Mouse (Mus musculus): ENCODE measurements around the gene Pipox.

Gene Pipox

DNA sequence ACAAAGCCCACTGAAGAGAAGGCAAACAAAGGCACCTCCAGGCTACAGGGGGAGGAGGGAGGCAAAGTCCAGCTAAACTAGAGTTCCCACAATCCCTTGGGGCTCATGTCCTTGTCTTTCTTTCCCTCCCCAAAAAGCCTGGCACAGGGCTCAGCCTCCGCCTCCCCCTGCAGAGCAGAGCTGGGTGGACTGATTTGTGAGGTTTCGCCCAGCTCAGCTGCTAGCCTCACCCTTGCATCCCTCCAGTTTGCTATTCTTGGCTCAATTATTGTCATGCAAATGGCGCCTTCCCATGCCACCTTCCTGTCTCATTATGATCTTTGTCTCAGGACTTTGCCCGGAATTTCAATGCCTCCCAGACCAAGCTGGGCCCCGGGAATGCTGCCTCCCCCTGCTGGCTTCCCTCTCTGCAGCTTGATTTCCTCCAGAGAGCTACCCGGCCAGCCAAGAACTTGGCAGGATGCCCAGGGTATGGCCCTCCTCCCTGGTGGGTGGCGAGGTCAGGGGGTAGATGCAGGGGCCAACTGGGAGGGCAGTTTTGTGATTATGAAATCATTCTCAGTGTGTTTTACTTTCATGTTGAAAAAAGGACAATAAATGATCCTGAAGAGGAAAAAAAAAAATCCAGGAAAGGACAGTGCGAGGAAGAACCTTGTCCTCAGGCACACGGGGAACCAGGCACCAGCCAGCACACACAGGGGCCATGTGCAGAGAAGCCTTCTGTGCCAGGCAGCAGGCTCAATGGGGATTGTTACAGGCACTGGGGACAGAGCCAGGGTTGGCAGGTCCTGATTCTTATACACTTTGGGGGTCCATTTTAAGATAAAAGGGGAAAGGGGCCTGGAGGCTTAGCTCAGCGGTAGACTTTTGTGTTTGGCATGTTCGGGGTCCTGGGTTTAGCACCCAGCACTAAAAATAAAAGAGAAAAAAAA lies at the start of gene Pipox:
Pipox (minus strand) TSS at position 310 of the 932 bp plus-strand sequence.
- DNase-seq, result peak; percentile 90 to 94

DNA sequence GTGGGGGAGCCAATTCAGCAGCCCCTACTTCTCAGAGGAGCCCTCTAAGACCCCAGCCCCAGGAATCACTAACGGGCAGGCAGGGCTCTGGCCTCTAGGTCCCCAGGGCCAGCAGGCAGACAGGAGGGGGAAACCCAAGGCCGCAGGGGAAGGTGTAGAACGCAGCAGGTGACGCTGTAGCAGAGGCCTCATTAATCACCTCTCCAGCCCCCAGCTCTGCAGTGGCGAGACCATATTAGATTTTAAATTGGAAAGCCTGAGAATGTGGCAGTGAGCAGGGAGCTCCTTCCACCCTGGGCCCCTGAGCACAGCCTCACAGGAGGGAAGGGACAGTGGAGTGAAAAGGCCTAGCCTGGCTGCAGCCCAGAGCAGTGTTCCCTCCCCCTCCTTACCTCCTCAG lies 48.3 kb upstream of the Pipox start:
- no peak for DNase-seq

DNA sequence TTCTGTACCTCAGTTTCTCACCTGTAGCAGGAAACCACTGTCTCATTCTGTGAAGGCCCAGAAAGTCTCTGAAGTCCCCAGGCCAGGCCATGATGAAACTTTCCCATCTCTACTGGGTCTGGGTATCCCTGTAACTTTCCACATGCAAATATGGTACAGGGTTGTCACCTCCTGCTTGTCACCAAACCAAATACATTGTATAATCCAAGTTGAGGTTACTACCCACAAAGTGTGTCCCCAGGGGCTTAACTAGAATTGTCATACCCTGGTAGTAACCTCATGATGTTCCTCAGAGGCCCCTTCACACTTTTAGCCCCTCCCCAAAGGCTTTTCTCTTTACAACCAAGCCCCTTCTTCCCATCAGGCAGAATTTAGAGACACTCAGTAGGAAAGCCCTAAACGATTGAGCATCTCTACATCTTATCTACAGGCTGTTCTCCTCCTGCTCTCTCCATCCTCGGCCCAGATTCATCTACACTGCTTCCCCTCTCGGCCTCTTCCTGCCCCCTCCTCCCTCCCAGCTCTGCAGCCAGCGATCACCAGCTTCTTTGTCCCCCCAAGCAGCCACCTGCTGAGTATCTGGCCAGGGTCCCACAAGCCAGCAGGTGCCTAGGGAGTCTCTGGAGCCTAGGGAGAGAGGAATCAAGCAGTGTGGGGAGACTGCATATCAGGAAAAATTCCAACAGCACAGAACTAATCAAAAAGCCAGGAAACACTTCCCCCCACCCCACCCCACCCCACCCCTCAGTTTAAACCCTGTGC lies 43.9 kb upstream of the Pipox start:
- DNase-seq, result no peak

DNA sequence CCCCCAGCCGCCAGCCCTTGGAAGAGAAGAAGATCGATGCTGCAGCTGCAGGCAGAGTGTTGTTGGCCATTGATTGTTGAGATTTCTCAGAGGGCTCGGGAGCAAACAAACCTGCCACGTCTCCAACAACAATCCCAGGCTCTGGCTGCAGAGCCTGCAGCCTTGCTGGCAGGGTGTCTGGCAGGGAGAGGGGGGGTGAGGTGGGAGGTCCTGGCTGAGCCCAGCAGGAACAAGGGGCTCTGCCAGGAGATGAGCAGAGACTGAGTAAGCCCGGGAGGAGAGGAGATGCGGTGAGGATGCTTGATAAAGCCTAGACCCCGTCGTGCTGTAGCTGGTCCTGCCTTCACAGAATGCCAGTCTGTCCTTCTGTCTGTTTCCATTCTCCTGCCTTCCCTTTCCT lies 43.0 kb upstream of the Pipox start:
- DNase-seq, result no peak

DNA sequence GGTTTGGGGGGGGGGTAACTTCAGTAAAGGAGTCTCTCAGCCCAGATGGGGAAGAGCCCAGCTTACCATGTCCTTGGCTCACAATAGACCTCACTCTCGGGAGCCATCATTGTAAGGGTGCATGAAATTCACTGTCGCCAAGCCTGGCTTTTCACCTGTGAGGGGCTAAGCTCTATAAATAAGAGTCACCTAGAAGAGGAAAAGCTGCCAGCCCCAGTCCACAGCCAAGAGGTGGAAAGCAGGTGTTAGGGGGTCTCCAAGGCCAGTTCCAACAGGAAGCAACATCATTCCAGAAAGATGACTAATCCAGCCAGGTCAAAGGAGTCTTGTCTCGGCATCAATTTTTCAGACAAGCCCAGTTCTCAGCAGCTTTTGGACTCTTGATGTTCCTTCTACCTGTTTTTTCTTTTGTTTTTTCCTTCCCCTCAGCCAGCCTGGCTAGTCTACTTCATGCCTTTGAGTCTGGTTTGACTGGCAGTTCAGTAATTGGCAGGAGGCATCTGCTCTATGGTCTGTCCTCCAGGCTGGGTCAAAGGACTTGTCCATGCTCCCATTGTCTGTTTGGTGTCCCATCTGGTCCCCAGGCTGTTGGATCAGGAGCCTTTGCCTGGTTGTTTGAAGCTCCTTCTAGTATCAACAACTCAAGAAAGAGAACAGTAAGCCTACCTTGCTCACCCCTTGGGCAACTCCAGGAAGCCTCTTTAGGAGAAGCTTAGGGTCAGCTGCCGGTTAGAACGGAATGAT lies 40.8 kb upstream of the Pipox start:
- no peak for DNase-seq

DNA sequence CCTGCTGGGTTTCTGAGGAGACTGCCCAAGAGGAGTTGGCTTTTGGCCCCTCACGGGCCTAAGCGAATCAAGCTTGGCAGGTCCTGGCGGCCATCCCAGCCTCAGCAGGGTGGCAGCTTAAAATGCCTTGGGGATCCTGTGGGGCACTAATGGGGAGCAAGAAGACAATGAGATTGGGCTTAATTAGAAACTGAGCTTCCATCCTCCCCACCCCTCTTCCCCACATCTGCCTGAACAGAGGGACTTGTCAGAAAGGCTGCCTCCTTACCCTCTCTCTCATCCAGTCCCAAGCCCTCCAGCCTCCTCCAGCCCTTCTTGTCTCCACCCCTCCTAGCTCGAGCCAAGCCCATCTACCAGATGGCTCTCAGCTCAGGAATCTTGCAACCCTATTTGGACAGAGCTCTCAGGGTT lies 40.2 kb upstream of the Pipox start:
- DNase-seq, result no peak

DNA sequence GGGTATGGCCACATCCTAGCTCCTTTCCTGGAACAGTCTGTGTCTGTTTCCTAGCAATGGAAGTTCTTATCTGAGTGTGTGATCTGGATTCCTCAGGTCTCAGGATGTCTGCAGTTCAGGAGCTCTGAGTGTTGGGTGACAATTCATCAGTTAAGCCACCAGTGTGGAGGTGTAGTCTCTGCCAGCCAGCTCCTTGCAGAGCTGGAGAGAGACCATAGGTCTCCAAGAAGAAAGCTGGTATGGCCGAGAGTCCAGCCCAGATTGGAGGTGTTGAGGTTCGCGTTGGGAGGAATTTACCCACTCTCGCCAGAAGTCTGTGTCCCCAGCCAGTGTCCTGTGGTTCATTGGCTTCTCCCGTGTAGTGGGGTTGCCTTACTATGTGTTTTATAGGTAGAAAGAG lies 38.7 kb upstream of the Pipox start:
- no peak for DNase-seq

DNA sequence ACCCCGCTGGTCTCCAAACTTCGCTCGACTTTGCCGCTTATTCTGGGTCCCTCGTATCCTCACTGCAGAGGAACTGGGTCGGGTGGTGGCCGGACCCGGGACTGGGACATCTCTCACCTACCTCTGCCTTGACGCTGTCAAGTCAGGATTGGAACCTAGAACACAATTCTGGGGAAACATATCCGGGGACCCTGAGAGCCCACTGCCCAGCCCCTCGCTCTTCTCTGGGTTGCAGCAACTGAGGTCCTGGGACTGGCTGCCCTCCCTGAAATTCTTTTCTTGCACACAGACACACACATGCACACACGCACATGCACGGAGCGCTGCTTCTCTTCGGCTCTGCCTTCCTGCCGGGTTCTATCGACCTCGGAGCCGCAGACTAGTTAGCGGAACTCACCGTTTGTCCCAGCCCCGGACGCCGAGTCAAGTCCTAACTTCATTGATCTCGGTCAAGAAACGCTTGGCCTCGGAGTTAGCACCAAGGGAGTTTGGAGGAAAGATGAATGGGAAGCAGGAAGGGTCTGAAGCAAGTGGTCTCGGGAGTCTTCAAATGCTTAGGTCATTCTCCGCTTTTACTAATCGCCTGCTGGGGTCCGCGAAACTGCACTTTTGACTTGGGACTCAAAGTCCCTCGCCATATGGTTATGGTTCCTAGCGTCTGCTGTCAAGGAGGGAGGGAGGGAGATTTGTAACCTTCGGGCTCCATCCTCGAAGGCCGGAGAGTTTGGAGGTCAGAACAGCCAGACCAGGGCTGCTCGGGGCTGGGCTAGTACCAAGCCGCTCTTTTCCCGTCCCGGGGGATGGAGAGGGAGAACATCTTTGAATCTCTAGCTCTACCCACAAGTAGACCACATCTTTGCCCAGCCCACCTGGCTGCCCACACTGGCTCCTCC lies 37.9 kb upstream of the Pipox start:
- no peak for DNase-seq

DNA sequence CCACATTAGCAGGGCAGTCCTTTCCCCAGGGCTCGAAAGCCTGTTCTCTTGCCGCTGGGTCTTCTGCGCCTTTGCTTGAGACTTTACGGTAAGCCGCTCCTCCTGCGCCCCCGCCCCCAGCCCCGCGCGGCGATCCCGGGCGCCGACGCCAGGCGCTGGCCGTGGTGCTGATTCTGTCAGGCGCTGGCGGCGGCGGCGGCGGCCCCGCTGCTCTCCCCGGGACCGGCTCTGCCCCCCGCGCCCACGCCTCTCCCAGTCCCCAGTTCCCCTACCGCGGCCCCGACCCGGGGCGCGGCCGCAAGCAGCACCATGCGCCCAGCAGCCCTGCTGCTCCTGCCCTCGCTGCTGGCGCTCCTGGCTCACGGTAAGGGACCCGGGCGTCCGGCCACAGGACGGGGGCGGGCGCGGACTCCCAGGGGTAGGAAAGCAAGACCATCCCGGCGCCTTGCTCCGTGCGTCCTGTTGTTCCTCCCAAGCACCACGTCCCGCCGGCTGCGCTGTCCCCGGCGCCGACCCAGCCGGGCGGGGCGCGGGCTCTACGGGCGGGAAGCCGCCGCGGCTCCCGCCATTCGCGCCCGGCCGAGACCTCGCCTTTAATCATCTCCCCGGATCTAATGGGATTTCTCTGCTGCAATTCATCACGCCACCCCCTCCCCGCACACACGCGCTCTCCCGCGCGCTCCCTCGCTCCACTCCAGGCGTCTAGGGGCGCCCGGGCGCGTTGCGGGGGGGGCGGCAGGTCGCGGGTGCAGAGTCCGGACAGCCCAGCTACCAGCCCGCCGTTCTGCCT lies 37.0 kb upstream of the Pipox start, which contains the start of gene Sez6:
Sez6 (plus strand) TSS at position 50 of the 790 bp plus-strand sequence.
- DNase-seq, result peak; percentile 39 to 43

DNA sequence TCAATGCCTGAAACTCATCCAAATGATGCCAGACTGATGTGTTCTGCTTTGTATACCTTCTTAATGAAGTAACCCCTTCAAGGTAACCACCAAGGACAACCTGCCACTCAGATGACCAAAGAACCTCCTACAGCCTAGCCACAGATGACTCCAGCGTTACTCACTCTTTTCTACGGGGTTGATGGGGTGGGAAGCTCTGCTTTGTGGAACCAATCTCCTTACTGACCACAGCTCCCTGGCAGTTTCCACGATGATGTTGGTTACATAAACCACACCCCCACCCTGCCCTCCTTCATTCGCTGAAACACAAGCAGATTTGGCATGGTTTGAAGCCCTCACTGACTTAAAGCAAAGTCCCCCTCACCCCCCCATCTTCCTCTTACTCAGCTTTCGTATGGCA lies 33.9 kb upstream of the Pipox start:
- DNase-seq, result no peak

DNA sequence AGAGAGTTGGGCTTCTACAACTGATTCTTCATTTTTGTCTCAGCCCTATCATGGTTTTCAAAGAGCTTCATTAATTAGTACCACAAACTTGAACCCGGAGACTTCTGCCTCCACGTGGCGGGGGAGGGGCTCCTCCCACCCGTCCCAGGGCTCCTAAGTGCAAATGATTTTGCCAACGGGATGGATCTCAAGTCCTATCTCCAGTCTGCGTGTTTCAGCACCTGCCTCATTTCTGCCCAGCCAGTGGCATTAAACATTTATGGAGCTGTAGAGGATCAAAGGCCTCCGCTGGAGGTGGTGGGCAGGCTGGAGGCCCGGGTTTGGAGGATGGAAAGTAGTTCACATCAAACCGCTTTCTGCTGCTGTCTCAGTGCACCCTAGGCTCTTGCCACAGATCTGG lies 32.8 kb upstream of the Pipox start:
- no peak for DNase-seq

DNA sequence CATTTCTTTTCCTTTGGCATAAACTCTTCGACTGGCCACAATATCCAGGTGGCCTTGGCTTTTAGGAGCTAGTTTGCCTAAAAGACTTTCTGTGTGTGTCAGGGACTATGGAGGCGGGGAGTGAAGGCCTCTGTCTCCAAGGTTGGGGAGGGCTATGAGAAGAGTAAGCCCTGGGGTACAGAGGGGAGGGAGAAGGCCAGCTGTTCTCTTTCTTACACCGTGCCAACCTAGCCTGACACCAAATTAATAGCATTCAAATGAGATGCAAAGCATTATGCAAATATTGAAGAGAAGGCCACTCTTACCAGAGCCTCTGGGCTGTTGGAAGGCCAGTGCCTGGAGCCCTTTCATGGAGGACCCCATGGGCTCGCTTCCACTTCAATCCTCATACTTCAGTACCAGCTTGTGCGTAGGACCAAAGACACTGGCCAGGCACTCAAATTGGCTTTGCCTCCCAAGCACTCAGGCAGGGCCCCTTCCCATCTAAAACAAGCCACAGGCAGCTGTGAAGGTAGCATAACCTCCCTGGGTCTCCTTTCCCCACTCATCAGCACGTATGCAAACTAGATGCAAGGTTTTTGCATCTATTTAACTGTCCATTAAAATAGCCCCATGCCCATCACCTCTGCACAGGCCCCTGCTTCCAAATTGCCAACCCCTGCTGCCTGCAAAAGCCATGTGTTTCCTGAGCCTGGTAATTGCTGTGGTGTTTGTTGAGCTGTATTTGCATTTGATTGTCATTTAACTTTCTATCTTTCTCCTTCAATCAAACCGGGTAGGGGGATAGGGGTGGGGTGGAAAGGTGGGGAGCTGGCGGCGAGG lies 32.2 kb upstream of the Pipox start:
- no peak for DNase-seq

DNA sequence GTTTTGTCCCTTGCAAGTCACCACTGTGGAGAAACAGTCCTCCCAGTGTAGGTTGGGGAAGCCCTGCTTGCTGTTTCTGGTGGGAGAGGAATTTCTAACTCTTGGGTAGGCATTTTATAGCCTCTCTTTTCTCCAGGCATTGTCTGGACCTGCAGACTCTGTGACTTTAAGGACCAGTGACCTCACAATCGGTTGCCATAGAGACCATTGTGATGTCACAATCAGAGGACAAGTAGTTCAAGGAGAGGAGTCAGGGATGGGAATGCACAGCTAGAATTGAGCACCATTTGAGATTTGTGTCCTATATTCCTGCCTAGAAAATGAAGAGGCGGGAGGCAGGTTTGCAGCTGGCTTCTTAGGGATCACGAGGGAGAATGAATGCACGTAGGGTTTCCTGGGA lies 29.4 kb upstream of the Pipox start:
- DNase-seq, result no peak

DNA sequence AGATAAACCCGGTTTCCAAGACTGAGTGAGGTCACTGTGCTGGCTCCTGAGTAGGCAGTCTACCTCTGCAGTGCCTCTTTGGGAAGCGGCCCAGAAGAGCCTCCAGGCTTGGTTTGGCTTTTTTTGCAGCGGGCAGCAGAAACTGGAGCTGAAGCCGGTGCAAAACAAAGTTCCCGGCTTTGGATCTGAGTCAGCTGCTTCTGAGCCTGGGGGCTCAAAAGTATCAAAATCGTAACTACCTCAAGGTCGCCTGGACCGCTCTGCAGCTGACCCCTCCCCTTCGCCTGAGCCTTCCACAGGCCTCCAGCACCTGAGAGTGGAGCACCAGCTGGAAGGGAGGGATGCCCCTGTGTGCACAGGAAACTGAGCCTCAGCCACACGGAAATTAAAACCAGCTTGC lies 23.3 kb upstream of the Pipox start:
- no peak for DNase-seq

DNA sequence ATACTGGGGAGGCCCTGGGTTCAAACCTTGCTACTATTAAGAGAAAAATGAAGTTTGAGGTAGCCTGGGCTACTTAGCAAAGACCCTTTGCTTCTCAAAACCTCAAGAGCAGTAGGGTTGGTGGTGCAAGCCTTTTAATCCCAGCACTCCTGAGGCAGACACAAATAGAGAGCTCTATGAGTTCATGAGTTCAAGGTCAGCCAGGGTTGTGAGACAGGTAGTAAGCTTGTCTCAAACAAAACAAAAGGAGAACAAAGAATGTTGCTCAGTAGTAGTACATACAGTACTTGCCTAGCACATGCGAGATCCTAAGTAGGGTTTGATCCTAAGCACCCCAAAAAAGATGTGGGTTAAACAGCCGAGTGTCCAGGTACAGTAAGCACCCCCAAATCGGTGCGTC lies 22.8 kb upstream of the Pipox start:
- DNase-seq, result no peak

DNA sequence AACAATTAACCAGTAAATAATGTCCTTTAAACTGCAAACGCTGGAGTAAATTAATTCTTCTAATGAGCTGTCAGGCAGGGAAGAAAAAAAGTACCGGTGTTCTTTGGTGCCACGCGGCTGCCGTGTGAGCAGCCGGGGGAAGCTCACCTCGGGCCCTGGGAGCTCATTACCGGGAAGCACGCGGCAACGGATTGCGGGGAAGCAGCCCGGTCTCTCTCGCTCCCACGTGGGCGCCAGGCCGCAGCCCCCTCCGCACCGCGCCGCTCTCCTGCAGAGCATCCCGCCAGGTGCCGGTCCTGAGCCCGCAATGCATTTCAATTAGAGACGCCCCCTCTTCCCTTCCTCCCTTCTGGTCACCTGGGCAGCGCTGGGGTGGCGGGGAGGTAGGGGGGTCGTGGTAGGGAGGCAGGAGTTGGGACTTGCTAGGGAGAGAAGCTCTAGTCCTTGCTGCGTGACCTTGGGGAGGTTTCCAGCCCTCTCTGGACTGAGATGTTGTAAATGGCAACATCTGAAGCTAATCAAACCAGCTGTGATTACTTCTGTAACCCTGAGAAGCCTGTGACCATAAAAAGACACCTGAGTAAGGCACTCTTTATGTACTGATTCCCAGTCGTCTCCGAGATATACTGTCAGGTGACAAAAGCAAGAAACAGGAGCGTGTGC lies 20.8 kb upstream of the Pipox start:
- no peak for DNase-seq

DNA sequence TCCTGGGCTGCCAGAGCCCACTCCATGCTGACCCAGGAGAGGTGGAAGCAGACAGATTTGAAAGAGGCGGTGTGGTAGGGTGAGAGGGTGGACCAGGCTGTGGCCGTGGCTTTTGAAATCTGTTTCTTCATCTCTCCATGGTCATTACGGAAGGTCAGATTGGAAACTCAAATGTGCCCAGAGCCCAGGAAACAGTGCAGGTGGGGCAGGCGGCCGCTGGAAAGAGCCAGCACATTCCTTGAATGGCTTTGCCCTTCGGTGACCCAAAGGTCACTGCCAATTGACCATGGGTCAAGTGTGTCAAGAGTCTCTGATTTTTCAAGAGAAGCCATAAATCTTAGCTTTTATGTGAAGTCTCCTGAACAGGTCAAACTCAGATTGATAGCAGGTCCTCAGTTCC lies 19.6 kb upstream of the Pipox start:
- no peak for DNase-seq

DNA sequence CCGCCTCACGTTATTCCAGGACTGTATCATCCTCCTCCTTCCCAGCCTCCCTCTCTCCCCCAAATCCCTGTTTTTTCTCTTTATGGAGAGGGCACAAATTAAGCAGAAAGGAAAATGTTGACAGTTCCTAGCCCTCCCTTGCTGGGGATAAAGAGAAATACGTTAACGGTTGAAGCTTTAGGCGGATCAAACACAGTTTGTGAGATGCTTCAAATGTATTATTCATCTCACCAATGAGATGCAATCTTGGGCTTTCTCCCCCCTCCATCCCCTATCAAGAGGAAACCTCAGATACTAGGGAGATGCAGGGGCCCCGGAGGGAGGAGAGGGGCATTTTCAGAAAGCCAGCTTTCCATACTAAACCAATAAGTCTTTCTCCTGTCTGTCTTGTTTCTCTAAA lies 15.9 kb upstream of the Pipox start:
- DNase-seq, result no peak

DNA sequence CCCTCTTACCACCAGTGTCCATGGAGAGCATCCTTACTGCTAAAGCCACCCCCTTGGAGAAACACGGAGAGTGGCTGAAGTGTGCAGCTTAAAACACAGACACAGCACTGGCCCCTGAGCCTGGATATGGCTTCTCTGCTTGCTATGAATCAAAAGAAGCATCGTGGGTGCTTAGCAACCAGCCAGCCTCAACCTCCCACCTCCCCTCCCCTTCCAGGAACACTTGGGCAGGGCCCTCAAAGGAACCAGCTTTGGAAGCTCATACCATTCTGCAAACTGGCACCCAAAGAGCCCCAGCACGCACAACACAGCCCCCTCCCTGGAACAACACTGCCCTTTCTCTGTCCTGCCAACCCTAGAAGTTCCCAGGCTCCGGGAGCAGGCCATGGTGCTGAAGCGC lies 15.5 kb upstream of the Pipox start:
- DNase-seq, result no peak

DNA sequence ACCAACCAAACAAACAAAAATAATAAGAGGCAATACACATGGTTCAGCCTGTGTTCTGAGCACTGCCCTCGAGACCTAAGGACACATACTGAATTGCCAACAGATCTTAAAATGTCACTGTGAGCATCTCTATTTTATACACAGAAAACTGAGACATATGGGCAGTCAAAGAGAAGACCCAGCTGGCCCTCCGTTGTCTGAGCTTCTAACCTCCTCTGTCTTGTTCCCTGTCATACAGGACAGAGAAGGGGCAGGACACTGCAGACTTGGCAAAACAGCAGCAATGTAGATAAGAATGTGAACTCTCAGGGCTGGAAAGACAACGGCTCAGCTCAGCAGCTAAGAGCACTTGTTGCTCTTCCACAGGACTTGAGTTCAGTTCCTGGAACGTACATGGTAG lies 14.6 kb upstream of the Pipox start:
- no peak for DNase-seq

Measured in lung, adult 18-20 months (tissue).